Mouse (Mus musculus): ENCODE data around the gene Cts7. TPM values are rescaled to one million over a fixed set of nuclear protein-coding genes. Genes with fewer than 3 reads are reported as not detected.

Cts7 gene
- polyA plus RNA-seq (2014; fragmentation: Illumina TruSeq; extraction: RNeasy Lipid Tissue Mini Kit (QIAGEN cat#74804); ENCODE audit: low read depth, low replicate concordance), result not detected

GRCm38 (mm10) chr13:61358097-61358496, at the start of gene Cts7:
Gene Cts7 (minus strand): TSS chr13:61358197.

Other genes starting within 250 kb of the Cts7 start
- not detected for gene Ctsr, start 193.9 kb downstream of the Cts7 start, polyA plus RNA-seq (2014; fragmentation: Illumina TruSeq; extraction: RNeasy Lipid Tissue Mini Kit (QIAGEN cat#74804); ENCODE audit: low read depth, low replicate concordance)
- not detected for gene Cts6, start 154.8 kb downstream of the Cts7 start, polyA plus RNA-seq (2014; fragmentation: Illumina TruSeq; extraction: RNeasy Lipid Tissue Mini Kit (QIAGEN cat#74804); ENCODE audit: low read depth, low replicate concordance)
- not detected for gene Cts8, start 102.8 kb downstream of the Cts7 start, polyA plus RNA-seq (2014; fragmentation: Illumina TruSeq; extraction: RNeasy Lipid Tissue Mini Kit (QIAGEN cat#74804); ENCODE audit: low read depth, low replicate concordance)
- gene Gm49398, start 69.4 kb downstream of the Cts7 start, polyA plus RNA-seq (2014; fragmentation: Illumina TruSeq; extraction: RNeasy Lipid Tissue Mini Kit (QIAGEN cat#74804); ENCODE audit: low read depth, low replicate concordance), result not detected
- not detected for gene Ctsm, start 183.6 kb upstream of the Cts7 start, polyA plus RNA-seq (2014; fragmentation: Illumina TruSeq; extraction: RNeasy Lipid Tissue Mini Kit (QIAGEN cat#74804); ENCODE audit: low read depth, low replicate concordance)
- gene Gm49352, start 210.0 kb upstream of the Cts7 start, polyA plus RNA-seq (2014; fragmentation: Illumina TruSeq; extraction: RNeasy Lipid Tissue Mini Kit (QIAGEN cat#74804); ENCODE audit: low read depth, low replicate concordance), result not detected
- gene Cts3, start 211.9 kb upstream of the Cts7 start, polyA plus RNA-seq (2014; fragmentation: Illumina TruSeq; extraction: RNeasy Lipid Tissue Mini Kit (QIAGEN cat#74804); ENCODE audit: low read depth, low replicate concordance), result not detected